Mouse (Mus musculus) limb, embryonic 10.5 days (tissue): ENCODE measurements around the gene Numb. TPM values are rescaled to one million over a fixed set of nuclear protein-coding genes. Genes with fewer than 3 reads are reported as not detected.

Experiments
- DNase-seq: peaks from one replicate; pipeline ENCODE4 v3.0.0-alpha.2; 2017; ENCODE audit warnings: low spot score
- H3K27ac ChIP-seq: fragments of 300-500 bp; sonication (generic); 2 replicates; pipeline ENCODE4 v1.5.1; 2016; ENCODE audit warnings: mild to moderate bottlenecking
- H3K27me3 ChIP-seq: fragments of 300-500 bp; sonication (generic); 2 replicates; pipeline ENCODE4 v1.6.1; 2016; ENCODE audit warnings: low read depth, mild to moderate bottlenecking; ENCODE audit not compliant: poor library complexity, severe bottlenecking
- H3K36me3 ChIP-seq: fragments of 300-500 bp; sonication (generic); 2 replicates; pipeline ENCODE4 v1.6.1; 2016; ENCODE audit warnings: mild to moderate bottlenecking, moderate library complexity
- H3K4me1 ChIP-seq: fragments of 300-500 bp; sonication (generic); 2 replicates; pipeline ENCODE4 v1.6.1; 2016
- H3K4me3 ChIP-seq: fragments of 300-500 bp; sonication (generic); 2 replicates; pipeline ENCODE4 v1.5.1; 2016; ENCODE audit warnings: mild to moderate bottlenecking, moderate library complexity
- H3K9me3 ChIP-seq: fragments of 300-500 bp; sonication (generic); replicated peaks from 2 replicates; pipeline ENCODE4 v1.6.1; 2016; ENCODE audit warnings: mild to moderate bottlenecking
- WGBS: fragments of 180-500 bp; shearing (Covaris S2); methylation state at CpG from one replicate; pipeline ENCODE4 v1.1.7; 2016; 5-methylcytosine and 5-hydroxymethylcytosine counted together
- polyA plus RNA-seq: library from polyadenylated mRNA; unstranded; fragments of >200 nt; fragmentation: Nextera tagmentation; extraction: Ambion mirVana; gene quantifications from 2 replicates; pipeline ENCODE4 v1.2.1, GENCODE M21; 2016

The Numb gene
- polyA plus RNA-seq = 32.7 and 37.4 TPM in 2 replicates

- peak; percentile 96 for DNase-seq
- Histone ChIP-seq H3K4me3 (peak within 1 kb of the TSS; percentile 99), H3K27ac (peak within 1 kb of the TSS; percentile 96), H3K4me1 (peaks cover 28% of the 10 kb centered on the region), H3K36me3 (peaks cover 6% of the 10 kb centered on the region), H3K9me3 (no peaks in the 10 kb centered on the region), H3K27me3 (no peaks in the 10 kb centered on the region)
- under 1% methylated on average over 63 of the region's 63 CpGs for WGBS
These were observed at the start of gene Numb for GRCm38 (mm10) chr12:83921535-83922381. TSS of gene Numb (minus strand) at chr12:83921934.

DNA sequence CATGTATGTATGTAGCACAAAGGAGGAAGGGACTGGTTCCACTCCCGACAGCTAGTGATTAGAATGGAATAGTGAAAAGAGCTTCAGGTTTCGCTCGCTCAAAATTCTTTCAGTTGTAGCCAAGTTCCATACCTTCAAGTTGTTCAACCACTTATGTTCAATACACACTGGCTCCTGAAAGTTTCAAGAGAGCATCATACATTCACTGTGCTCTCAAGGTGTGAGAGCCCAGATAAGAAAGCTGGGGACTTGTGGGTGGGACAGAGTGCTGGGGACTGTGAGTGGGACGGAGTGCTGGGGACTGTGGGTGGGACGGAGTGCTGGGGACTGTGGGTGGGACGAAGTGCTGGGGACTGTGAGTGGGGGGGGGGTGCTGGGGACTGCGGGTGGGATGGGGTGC is 43.5 kb upstream of the Numb start:
- H3K4me1 ChIP-seq = no peaks in the 10 kb centered on the region

GRCm38 (mm10) chr12:83958278-83958677 is 36.5 kb upstream of the Numb start:
- Histone ChIP-seq H3K4me1 (peaks cover 5% of the 10 kb centered on the region; the same call in 1 of the 2 replicates), H3K36me3 (peaks cover 36% of the 10 kb centered on the region), H3K27ac (no peak overlapping the region), H3K4me3 (no peak overlapping the region), H3K9me3 (no peaks in the 10 kb centered on the region), H3K27me3 (no peaks in the 10 kb centered on the region)
- WGBS = 97% methylated on average over 9 of the region's 9 CpGs
- no peak for DNase-seq

More for the DNA sequence above, 43.5 kb upstream of the Numb start:
- H3K9me3 ChIP-seq = no peaks in the 10 kb centered on the region
- H3K27me3 ChIP-seq = no peaks in the 10 kb centered on the region
- H3K36me3 ChIP-seq = no peaks in the 10 kb centered on the region
- H3K27ac ChIP-seq = no peak overlapping the region
- no peak overlapping the region for H3K4me3 ChIP-seq
- 82% methylated on average over 7 of the region's 7 CpGs for WGBS
- no peak for DNase-seq

DNA sequence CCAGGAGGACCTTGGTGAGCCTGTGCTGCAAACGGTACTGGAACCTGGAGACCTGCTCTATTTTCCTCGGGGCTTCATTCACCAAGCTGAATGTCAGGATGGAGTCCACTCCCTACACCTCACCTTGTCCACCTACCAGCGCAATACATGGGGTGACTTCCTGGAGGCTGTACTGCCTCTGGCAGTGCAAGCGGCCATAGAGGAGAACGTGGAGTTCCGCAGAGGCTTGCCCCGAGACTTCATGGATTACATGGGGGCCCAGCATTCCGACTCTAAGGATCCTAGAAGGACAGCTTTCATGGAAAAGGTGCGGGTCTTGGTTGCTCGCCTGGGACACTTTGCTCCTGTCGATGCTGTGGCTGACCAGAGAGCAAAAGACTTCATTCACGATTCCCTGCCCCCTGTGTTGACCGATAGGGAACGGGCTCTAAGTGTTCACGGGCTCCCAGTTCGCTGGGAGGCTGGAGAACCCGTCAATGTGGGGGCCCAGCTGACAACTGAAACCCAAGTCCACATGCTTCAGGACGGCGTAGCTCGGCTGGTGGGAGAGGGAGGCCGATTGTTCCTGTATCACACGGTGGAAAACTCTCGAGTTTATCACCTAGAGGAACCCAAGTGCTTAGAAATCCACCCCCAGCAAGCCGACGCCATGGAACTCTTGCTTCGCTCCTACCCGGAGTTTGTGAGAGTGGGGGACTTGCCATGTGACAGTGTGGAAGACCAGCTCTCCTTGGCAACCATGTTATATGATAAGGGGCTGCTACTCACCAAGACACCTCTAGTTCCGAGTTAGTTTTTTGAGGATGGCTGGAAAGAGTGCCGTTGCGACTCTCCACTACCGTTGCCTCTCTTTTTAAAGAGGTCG is 30.2 kb upstream of the Numb start:
- H3K27ac ChIP-seq = peak overlapping the region; percentile 94
- 69% methylated on average over 32 of the region's 32 CpGs for WGBS
- peaks cover 45% of the 10 kb centered on the region for H3K36me3 ChIP-seq
- peak overlapping the region; percentile 95 for H3K4me3 ChIP-seq
- H3K27me3 ChIP-seq = no peaks in the 10 kb centered on the region
- H3K9me3 ChIP-seq = no peaks in the 10 kb centered on the region
- H3K4me1 ChIP-seq = peaks cover 37% of the 10 kb centered on the region
- no peak for DNase-seq

DNA sequence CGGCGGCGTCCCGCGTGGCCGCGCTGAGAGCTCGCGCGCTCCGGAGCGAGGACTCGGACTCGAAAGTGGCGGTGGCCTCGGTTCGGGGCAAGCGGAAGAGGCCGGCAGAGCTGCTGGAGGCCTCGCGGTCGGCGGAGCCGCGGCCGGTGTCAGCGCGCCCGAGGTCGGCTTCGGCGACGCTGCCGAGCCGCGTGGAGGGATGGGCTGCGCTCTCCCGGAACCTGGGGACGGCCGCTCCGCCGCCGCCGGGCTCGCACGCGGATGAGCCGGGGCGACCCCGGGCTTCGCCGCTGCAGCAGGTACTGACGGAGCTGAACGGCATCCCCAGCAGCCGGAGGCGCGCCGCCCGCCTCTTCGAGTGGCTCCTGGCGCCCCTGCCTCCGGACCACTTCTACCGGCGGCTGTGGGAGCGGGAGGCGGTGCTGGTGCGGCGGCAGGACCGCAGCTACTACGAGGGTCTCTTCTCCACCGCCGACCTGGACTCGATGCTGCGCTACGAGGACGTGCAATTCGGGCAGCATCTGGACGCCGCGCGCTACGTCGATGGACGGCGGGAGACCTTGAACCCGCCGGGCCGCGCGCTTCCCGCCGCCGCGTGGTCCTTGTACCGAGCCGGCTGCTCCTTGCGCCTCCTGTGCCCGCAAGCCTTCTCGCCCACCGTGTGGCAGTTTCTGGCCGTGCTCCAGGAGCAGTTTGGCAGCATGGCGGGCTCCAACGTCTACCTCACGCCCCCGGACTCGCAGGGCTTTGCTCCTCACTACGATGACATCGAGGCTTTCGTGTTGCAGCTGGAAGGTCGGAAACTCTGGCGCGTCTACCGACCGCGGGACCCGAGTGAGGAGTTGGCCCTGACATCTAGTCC is 29.3 kb upstream of the Numb start:
- H3K27ac ChIP-seq = peak overlapping the region; percentile 94
- WGBS = under 1% methylated on average over 106 of the region's 116 CpGs
- peak; percentile 74 for DNase-seq
- H3K4me1 ChIP-seq = peaks cover 37% of the 10 kb centered on the region
- H3K36me3 ChIP-seq = peaks cover 38% of the 10 kb centered on the region
- H3K27me3 ChIP-seq = no peaks in the 10 kb centered on the region
- H3K9me3 ChIP-seq = no peaks in the 10 kb centered on the region
- H3K4me3 ChIP-seq = peak overlapping the region; percentile 95

- peak; percentile 89 for DNase-seq
- no peaks in the 10 kb centered on the region for H3K9me3 ChIP-seq
- peaks cover 37% of the 10 kb centered on the region for H3K4me1 ChIP-seq
- H3K4me3 ChIP-seq = peak within 1 kb of the TSS; percentile 95
- peaks cover 32% of the 10 kb centered on the region for H3K36me3 ChIP-seq
- under 1% methylated on average over 37 of the region's 37 CpGs for WGBS
- H3K27ac ChIP-seq = peak within 1 kb of the TSS; percentile 94
- H3K27me3 ChIP-seq = no peaks in the 10 kb centered on the region
These were observed 28.7 kb upstream of the Numb start, which contains the start of gene Riox1 for GRCm38 (mm10) chr12:83950493-83950839. TSS of gene Riox1 (plus strand) at chr12:83950608.

- H3K27me3 ChIP-seq = no peaks in the 10 kb centered on the region
- H3K4me1 ChIP-seq = peaks cover 37% of the 10 kb centered on the region
- H3K36me3 ChIP-seq = peaks cover 26% of the 10 kb centered on the region
- peak overlapping the region; percentile 94 for H3K27ac ChIP-seq
- WGBS = 27% methylated on average over 11 of the region's 11 CpGs
- peak overlapping the region; percentile 95 for H3K4me3 ChIP-seq
- H3K9me3 ChIP-seq = no peaks in the 10 kb centered on the region
- no peak for DNase-seq
These were observed 28.2 kb upstream of the Numb start for GRCm38 (mm10) chr12:83949776-83950492.

DNA sequence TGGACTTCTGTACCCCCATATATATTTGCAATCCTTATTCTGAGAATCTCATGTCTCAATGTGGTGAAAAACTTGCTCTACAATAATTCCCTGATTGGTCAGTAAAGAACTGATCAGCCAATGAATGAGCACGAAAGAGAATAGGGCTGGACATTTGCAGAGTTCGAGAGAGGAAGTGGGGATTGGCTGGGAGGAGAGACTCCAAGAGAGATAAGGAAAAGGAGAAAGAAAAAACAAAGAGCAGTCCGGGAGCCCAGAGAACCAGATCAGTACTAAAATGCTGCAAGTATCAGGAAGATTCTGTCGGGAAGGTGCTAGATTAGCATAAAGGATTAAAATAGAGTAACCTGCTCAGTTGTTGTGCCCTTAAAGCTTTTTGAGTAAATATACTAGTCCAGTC is 27.3 kb upstream of the Numb start:
- DNase-seq = no peak

GRCm38 (mm10) chr12:83947260-83947811 is 25.6 kb upstream of the Numb start:
- Histone ChIP-seq H3K27me3 (no peaks in the 10 kb centered on the region), H3K27ac (no peak overlapping the region), H3K36me3 (peaks cover 7% of the 10 kb centered on the region), H3K4me3 (no peak overlapping the region), H3K4me1 (peaks cover 24% of the 10 kb centered on the region), H3K9me3 (no peaks in the 10 kb centered on the region)
- WGBS = 92% methylated on average over 8 of the region's 8 CpGs
- no peak for DNase-seq

More for the DNA sequence above, 27.3 kb upstream of the Numb start:
- no peaks in the 10 kb centered on the region for H3K27me3 ChIP-seq
- peaks cover 23% of the 10 kb centered on the region for H3K36me3 ChIP-seq
- 79% methylated on average over 4 of the region's 4 CpGs for WGBS
- H3K4me3 ChIP-seq = no peak overlapping the region
- H3K27ac ChIP-seq = no peak overlapping the region
- H3K4me1 ChIP-seq = peaks cover 37% of the 10 kb centered on the region
- no peaks in the 10 kb centered on the region for H3K9me3 ChIP-seq

GRCm38 (mm10) chr12:83941938-83942337 is 20.2 kb upstream of the Numb start:
- no peaks in the 10 kb centered on the region for H3K36me3 ChIP-seq
- no peaks in the 10 kb centered on the region for H3K9me3 ChIP-seq
- 82% methylated on average over 3 of the region's 3 CpGs for whole genome bisulfite sequencing
- H3K27me3 ChIP-seq = no peaks in the 10 kb centered on the region
- no peaks in the 10 kb centered on the region for H3K4me1 ChIP-seq
- no peak for DNase-seq
- no peak overlapping the region for H3K4me3 ChIP-seq
- H3K27ac ChIP-seq = no peak overlapping the region

DNA sequence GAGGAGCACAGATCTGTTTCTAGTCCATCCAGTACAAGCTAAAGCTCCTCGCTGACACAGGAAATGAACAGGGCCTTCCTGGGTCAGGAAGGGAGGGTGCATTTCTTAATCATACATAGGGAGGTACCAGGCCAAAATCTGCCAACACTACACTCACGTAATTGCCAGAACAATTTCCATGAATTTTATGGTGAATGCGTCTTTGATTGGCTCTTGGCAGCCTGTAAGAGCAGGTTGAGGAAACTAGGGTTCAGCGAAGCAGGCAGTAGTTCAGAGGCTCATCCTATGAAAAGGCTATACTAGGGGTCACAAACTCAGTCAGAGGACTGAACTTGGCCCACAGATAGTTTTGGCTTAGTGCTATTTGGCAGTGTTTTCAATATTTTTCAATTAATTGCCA is 18.3 kb upstream of the Numb start:
- Histone ChIP-seq H3K36me3 (no peaks in the 10 kb centered on the region), H3K9me3 (no peaks in the 10 kb centered on the region), H3K27me3 (no peaks in the 10 kb centered on the region), H3K4me3 (no peak overlapping the region), H3K27ac (no peak overlapping the region), H3K4me1 (no peaks in the 10 kb centered on the region)
- 80% methylated on average over 4 of the region's 4 CpGs for WGBS
- DNase-seq = no peak
